Mouse (Mus musculus): ENCODE data around the gene Myo1b. TPM values are rescaled to one million over a fixed set of nuclear protein-coding genes. Genes with fewer than 3 reads are reported as not detected.
A peak's percentile ranks its signal among the peaks of the same experiment; 100 is the strongest.

Gene Myo1b
- polyA plus RNA-seq (2015; fragmentation: Nextera tagmentation; extraction: Ambion mirVana), result 87.0 and 89.4 TPM in 2 replicates

DNA sequence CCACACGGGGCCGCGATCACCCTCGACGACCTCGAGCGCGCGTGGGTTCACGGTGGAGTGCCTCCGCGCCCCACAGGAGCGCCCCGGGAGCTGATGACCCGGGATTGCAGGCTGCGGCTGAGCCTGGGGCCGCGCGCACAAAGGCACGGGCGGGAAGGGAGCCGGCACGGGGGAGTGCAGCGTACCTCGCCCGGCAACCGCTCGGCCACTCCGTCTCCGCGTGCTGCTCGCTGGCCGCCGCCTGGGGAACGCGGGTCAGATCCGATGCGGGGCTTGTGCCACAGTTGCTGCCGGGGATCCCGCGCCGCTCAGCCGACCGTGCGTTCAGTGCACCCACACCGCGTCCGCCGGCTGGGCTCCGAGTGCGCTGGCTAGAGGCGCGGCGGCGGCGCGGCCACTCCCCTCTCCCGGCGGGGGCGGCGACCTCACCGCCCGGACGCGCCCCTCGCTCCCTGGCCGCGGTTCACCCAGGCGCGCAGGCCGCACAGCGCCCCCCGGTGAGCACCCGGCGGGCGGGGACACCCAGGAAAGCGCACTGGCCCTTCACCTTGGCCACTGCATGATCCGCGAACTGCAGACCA, at the start of gene Myo1b:
Myo1b (minus strand) TSS at position 496 of the 581 bp plus-strand sequence.
- Histone ChIP-seq H3K4me1 (peaks cover 30% of the 10 kb centered on the region), H3K4me3 (peak within 1 kb of the TSS; percentile 88), H3K4me2 (peak within 1 kb of the TSS; percentile 63), H3K36me3 (no peaks in the 10 kb centered on the region), H3K9ac (peak within 1 kb of the TSS; percentile 86), H3K27me3 (no peaks in the 10 kb centered on the region), H3K9me3 (no peaks in the 10 kb centered on the region), H3K27ac (peak within 1 kb of the TSS; percentile 94)
- peak; percentile 81 for ATAC-seq (ENCODE audit: borderline replicate concordance, extremely low read depth, low FRiP score, low TSS enrichment)
- WGBS, result 0% methylated on average over 62 of the region's 79 CpGs

DNA sequence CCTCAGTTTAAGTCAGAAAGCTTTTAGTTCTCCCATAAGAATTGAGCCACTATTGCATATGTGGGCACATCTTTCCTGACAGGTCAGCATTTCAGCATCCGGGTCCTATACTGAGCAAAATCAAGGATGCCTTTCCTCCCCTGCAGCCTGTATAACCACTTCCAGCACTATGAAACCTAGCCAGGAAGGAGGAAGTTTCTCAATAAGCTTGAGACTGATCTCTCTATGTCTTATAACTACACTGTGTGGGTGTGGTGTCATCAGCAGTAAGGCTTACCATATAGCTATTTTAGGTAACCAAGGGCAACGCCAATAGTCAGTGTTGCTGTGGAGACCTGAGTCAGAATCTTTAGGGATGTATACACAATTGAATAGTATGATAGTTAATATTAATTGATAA, 48.8 kb upstream of the Myo1b start:
- Histone ChIP-seq H3K36me3 (no peaks in the 10 kb centered on the region), H3K4me3 (no peak overlapping the region), H3K4me1 (peaks cover 15% of the 10 kb centered on the region; the same call in 1 of the 2 replicates), H3K4me2 (no peak overlapping the region), H3K9me3 (no peaks in the 10 kb centered on the region), H3K27ac (no peak overlapping the region), H3K9ac (no peak overlapping the region), H3K27me3 (no peaks in the 10 kb centered on the region)
- WGBS, result 86% methylated on average over 2 of the region's 2 CpGs
- ATAC-seq (ENCODE audit: borderline replicate concordance, extremely low read depth, low FRiP score, low TSS enrichment), result no peak

DNA sequence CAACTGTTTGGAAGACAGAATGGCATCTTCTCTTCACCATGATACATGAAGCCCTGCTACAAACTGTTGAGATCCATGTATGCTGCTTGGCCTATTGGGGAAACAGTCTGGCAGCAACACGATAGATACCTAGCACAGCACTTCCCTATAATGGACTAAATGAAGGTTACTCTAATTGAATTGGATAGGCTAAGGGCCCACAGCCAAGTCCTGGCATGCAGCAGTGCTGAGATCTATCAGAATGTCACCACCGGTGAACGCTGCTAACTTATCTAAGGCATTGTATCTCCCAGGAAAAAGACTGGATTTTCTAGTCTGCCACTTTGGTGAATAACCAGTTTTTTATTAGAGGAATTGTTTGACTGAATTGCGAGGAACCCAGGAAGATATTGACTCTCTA, 31.2 kb upstream of the Myo1b start:
- no peaks in the 10 kb centered on the region for H3K9me3 ChIP-seq
- no peak overlapping the region for H3K27ac ChIP-seq
- 58% methylated on average over 4 of the region's 4 CpGs for WGBS
- H3K9ac ChIP-seq, result no peak overlapping the region
- no peak for ATAC-seq (ENCODE audit: borderline replicate concordance, extremely low read depth, low FRiP score, low TSS enrichment)
- H3K4me1 ChIP-seq, result peaks cover 6% of the 10 kb centered on the region
- H3K36me3 ChIP-seq, result no peaks in the 10 kb centered on the region
- H3K4me2 ChIP-seq, result no peak overlapping the region
- no peaks in the 10 kb centered on the region for H3K27me3 ChIP-seq
- H3K4me3 ChIP-seq, result no peak overlapping the region

DNA sequence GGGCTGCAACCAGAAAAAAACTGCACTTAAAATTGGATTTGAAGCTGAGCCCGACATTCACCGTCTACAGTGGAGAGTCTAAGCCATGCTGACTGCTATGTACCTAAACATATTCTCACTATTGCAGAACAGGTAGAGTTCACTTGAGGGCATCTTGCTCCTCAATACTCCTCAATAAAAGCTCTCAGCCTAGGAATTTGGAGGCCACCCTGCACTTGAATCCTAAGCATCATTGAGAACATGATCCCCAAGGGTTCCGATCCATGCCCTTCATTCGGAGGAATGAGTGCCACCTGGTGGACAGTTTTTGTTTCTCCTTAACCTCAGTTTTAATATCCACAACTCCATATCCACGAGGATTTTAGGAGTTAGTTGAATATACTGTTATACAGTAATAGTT, 28.9 kb upstream of the Myo1b start:
- 25% methylated on average over 5 of the region's 5 CpGs for WGBS
- H3K4me2 ChIP-seq, result no peak overlapping the region
- no peak overlapping the region for H3K4me3 ChIP-seq
- no peaks in the 10 kb centered on the region for H3K27me3 ChIP-seq
- H3K27ac ChIP-seq, result no peak overlapping the region
- no peaks in the 10 kb centered on the region for H3K36me3 ChIP-seq
- peaks cover 6% of the 10 kb centered on the region for H3K4me1 ChIP-seq
- no peak overlapping the region for H3K9ac ChIP-seq
- no peaks in the 10 kb centered on the region for H3K9me3 ChIP-seq
- ATAC-seq (ENCODE audit: borderline replicate concordance, extremely low read depth, low FRiP score, low TSS enrichment), result peak; percentile 65; the same call in 1 of the 2 replicates

DNA sequence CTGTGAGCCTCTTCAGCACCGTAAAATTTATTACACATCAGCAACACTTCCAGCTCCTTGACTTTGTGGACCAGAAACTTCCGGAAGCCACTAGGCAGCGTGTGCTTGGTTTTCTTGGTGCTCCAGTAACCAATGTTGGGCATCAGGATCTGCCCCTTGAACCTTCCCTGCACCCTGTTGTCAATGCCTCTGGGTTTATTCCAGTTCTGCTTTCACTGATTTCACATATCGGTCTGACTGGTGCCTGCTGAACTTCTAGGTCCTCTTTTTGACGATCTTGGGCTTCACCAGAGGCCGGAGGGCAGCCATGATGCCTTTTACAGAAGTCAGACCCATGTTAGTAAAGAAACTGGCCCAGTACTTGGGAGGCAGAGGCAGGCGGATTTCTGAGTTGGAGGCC, 22.5 kb upstream of the Myo1b start:
- H3K27me3 ChIP-seq, result no peaks in the 10 kb centered on the region
- no peak overlapping the region for H3K4me3 ChIP-seq
- no peaks in the 10 kb centered on the region for H3K9me3 ChIP-seq
- ATAC-seq (ENCODE audit: borderline replicate concordance, extremely low read depth, low FRiP score, low TSS enrichment), result no peak
- H3K4me2 ChIP-seq, result no peak overlapping the region
- WGBS, result 89% methylated on average over 7 of the region's 7 CpGs
- H3K36me3 ChIP-seq, result no peaks in the 10 kb centered on the region
- no peak overlapping the region for H3K27ac ChIP-seq
- peaks cover 7% of the 10 kb centered on the region; the same call in 1 of the 2 replicates for H3K4me1 ChIP-seq
- no peak overlapping the region for H3K9ac ChIP-seq

DNA sequence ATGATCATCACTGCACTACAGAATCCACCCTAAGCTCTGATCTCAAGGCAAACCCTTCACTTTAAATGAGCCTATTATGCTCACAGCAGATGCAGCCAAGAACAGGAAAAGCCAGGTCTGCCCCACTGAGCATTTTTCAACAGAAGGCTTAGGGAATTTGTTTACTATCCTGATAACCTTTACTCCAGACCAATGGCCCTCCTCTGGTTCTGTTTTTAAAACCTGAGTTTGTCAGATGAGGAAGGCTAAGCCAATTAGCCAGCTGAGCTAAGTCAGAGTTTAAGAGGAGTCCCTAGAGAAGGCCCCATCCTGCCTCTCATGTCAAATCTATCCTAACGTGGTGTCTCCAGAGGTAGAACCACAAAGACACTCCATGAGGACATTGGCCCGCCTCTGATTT, 19.1 kb upstream of the Myo1b start:
- WGBS, result 58% methylated on average over 2 of the region's 2 CpGs
- H3K27ac ChIP-seq, result no peak overlapping the region
- H3K4me1 ChIP-seq, result peaks cover 17% of the 10 kb centered on the region
- H3K9me3 ChIP-seq, result no peaks in the 10 kb centered on the region
- H3K36me3 ChIP-seq, result no peaks in the 10 kb centered on the region
- no peaks in the 10 kb centered on the region for H3K27me3 ChIP-seq
- no peak for ATAC-seq (ENCODE audit: borderline replicate concordance, extremely low read depth, low FRiP score, low TSS enrichment)
- H3K4me3 ChIP-seq, result no peak overlapping the region
- no peak overlapping the region for H3K9ac ChIP-seq
- no peak overlapping the region for H3K4me2 ChIP-seq

DNA sequence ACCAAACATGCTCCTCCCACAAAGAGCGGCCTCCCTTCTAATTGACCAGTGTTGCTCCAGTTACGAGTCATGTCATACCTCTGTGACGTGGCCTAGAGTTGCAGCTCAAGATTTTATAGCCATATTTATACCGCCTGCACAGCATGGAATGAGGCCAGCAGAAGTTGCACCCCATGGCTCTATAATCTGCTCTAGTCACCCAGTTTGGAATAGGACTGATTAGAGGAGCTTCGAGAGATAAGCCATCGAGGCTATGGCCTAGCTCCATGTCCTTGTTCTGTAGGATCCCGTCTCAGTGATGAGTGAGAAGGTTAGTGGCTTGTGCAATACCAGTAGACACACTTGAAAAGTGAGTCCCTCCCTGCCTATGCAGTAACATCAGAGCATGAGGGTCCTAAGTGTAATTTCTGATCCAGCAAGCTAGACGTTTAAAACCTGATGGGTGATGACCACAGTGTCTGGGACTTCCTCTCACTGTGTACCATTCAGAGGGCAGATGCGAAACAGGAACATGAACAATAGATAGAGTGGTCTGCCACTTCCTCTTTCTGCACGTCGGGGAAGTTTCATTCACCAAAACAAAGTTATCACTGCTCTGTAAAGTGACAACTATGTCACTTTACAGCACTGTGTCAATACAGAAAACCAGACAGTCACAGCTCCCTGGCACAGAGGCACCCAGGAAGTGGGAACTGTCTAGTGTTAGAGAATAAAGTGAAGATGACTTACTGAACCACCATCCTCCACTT, 18.5 kb upstream of the Myo1b start:
- peak; percentile 57; the same call in 1 of the 2 replicates for ATAC-seq (ENCODE audit: borderline replicate concordance, extremely low read depth, low FRiP score, low TSS enrichment)
- no peaks in the 10 kb centered on the region for H3K27me3 ChIP-seq

DNA sequence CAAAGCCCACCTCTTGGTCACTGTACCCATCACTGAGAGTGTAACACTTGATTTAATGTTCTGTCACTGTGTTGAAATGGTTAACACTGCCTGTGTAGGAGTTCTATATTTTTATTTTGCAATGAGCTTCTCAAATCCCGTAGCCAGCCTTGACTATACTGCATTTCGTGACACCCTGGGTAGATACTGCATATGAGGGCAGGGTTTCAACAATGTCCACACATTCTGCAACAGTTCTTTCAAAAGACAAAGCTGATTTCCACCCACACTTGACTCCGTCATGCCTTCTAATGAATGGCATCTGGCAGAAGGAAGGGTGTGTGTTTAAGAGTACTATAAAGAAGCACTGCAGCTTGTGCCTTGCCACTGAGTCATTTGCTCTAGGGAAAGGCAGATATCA, 17.0 kb upstream of the Myo1b start:
- no peaks in the 10 kb centered on the region for H3K27me3 ChIP-seq
- no peaks in the 10 kb centered on the region for H3K9me3 ChIP-seq
- no peak overlapping the region for H3K9ac ChIP-seq
- no peak overlapping the region for H3K4me3 ChIP-seq
- no peaks in the 10 kb centered on the region for H3K36me3 ChIP-seq
- WGBS, result 74% methylated on average over 3 of the region's 3 CpGs
- ATAC-seq (ENCODE audit: borderline replicate concordance, extremely low read depth, low FRiP score, low TSS enrichment), result no peak
- H3K4me2 ChIP-seq, result no peak overlapping the region
- H3K27ac ChIP-seq, result no peak overlapping the region
- peaks cover 17% of the 10 kb centered on the region for H3K4me1 ChIP-seq

More for the DNA sequence above, 18.5 kb upstream of the Myo1b start:
- H3K4me3 ChIP-seq, result no peak overlapping the region
- no peak overlapping the region for H3K4me2 ChIP-seq
- H3K27ac ChIP-seq, result no peak overlapping the region
- no peaks in the 10 kb centered on the region for H3K9me3 ChIP-seq
- peaks cover 17% of the 10 kb centered on the region for H3K4me1 ChIP-seq
- 59% methylated on average over 11 of the region's 11 CpGs for WGBS
- no peaks in the 10 kb centered on the region for H3K36me3 ChIP-seq
- no peak overlapping the region for H3K9ac ChIP-seq

DNA sequence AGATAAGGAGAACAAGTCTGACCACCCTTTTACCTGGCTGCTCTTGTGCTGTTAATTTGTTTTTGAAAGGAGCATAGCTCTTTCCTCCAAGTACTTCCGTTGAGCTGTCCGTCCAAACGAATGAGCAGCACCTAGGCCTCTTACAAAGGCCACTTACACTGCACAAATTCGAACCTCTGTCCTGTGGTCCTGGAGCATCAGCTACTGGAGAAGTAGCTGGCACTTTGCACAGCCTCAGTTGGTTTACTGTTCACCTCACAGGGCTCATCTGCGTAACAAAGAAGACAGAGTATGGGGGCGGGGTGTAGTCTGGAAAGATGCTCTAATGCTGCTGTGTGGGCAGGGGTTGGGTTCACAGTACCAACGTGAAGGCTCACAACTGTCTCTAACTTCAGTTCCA, 15.7 kb upstream of the Myo1b start:
- Histone ChIP-seq H3K27ac (no peak overlapping the region), H3K27me3 (no peaks in the 10 kb centered on the region), H3K4me3 (no peak overlapping the region), H3K9me3 (no peaks in the 10 kb centered on the region), H3K36me3 (no peaks in the 10 kb centered on the region), H3K4me2 (no peak overlapping the region), H3K4me1 (peaks cover 17% of the 10 kb centered on the region), H3K9ac (no peak overlapping the region)
- WGBS, result 61% methylated on average over 7 of the region's 7 CpGs
- ATAC-seq (ENCODE audit: borderline replicate concordance, extremely low read depth, low FRiP score, low TSS enrichment), result no peak

DNA sequence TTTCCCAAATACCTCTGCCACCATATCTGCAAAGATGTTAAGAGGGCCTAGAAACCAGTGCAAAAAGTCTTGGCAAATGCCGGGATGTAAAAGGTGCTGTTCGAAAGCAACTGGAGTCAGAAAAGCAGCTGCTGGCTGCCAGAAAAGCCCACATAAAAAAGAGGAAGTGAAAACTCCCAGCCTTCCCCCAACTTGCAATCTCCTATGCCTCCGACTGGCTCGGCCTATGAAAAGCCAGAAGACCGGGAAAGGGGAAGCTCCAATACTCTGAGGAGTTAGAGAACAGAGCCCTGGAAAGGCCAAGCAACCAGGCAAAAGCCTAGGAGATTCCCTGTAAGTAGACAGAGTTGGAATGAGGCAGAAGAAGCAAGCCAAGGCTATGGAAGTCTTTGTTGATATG, 14.7 kb upstream of the Myo1b start:
- no peak for ATAC-seq (ENCODE audit: borderline replicate concordance, extremely low read depth, low FRiP score, low TSS enrichment)
- Histone ChIP-seq H3K4me1 (peaks cover 17% of the 10 kb centered on the region), H3K4me3 (no peak overlapping the region), H3K4me2 (no peak overlapping the region), H3K9me3 (no peaks in the 10 kb centered on the region), H3K27me3 (no peaks in the 10 kb centered on the region), H3K9ac (no peak overlapping the region), H3K36me3 (no peaks in the 10 kb centered on the region), H3K27ac (0 out of 2 replicates have a peak overlapping the region, but pooled peaks have one; percentile 8)
- WGBS, result 39% methylated on average over 5 of the region's 5 CpGs

DNA sequence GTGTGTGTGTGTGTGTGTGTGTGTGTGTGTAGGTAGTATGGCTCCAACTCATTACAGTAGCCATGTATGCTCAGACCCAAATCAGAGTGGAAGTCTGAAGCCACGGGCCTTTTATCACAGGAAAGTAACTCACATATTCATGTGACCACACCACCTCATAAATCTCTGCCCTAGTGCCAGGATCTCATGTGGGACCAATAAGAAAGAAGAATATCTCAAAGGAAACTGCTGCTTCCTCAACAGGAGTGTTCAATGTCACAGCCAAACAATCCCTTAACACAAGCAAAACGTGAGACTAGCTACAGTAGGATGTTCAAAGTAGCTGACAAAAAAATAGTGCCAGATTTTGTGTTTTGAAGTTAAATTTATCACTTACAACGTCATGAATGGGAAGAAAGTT, 13.7 kb upstream of the Myo1b start:
- no peaks in the 10 kb centered on the region for H3K9me3 ChIP-seq
- no peak overlapping the region for H3K27ac ChIP-seq
- H3K36me3 ChIP-seq, result no peaks in the 10 kb centered on the region
- H3K27me3 ChIP-seq, result no peaks in the 10 kb centered on the region
- no peak overlapping the region for H3K9ac ChIP-seq
- peaks cover 10% of the 10 kb centered on the region for H3K4me1 ChIP-seq
- 29% methylated on average over 3 of the region's 3 CpGs for WGBS
- ATAC-seq (ENCODE audit: borderline replicate concordance, extremely low read depth, low FRiP score, low TSS enrichment), result no peak
- H3K4me2 ChIP-seq, result no peak overlapping the region
- H3K4me3 ChIP-seq, result no peak overlapping the region

DNA sequence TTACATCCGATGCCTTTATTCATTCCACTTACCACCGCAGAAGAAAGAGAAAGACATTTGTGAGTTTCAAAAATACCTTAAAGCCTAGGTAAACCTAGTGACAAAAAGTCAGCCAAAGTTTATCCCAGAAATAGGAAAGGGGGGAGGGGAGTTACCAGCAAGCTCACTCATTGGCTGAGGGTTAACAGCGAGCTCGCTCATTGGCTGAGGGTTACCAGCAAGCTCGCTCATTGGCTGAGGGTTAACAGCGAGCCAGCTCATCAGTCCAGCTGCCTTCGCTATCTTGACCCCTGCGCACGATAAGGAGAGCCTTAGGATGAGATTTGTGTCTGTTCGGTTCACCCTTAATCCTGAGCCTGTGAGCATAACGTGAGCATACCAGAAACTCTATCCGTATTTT, 6.9 kb upstream of the Myo1b start:
- WGBS, result 21% methylated on average over 12 of the region's 12 CpGs

More for the DNA sequence above, 6.9 kb upstream of the Myo1b start:
- H3K4me2 ChIP-seq, result peak overlapping the region; percentile 31
- ATAC-seq (ENCODE audit: borderline replicate concordance, extremely low read depth, low FRiP score, low TSS enrichment), result no peak
- H3K27me3 ChIP-seq, result no peaks in the 10 kb centered on the region
- H3K4me3 ChIP-seq, result no peak overlapping the region
- no peak overlapping the region for H3K27ac ChIP-seq
- H3K9me3 ChIP-seq, result no peaks in the 10 kb centered on the region
- no peaks in the 10 kb centered on the region for H3K36me3 ChIP-seq
- no peak overlapping the region for H3K9ac ChIP-seq
- no peaks in the 10 kb centered on the region for H3K4me1 ChIP-seq
